Mouse (Mus musculus) hindbrain, embryonic 14.5 days (tissue): ENCODE data around the gene Fgfr2. TPM values are rescaled to one million over a fixed set of nuclear protein-coding genes. Genes with fewer than 3 reads are reported as not detected.

Source experiments
- ATAC-seq: fragments of 200-750 bp; cut with Nextera tagmentation; 2 replicates; pipeline ENCODE4 v1.8.0; 2017; ENCODE audit warnings: moderate number of reproducible peaks, mild to moderate bottlenecking, moderate TSS enrichment, moderate library complexity; ENCODE audit not compliant: low FRiP score
- DNase-seq: peaks from one replicate; pipeline ENCODE4 v3.0.0-alpha.2; 2015; ENCODE audit warnings: low spot score
- H3K27ac ChIP-seq: fragments of 300-500 bp; sonication (generic); 2 replicates; pipeline ENCODE4 v1.5.1; 2014; ENCODE audit warnings: mild to moderate bottlenecking, moderate library complexity
- H3K27me3 ChIP-seq: fragments of 300-500 bp; sonication (generic); 2 replicates; pipeline ENCODE4 v1.6.1; 2014; ENCODE audit warnings: mild to moderate bottlenecking, low read length, mixed read lengths; ENCODE audit not compliant: control insufficient read depth, insufficient read depth
- H3K36me3 ChIP-seq: fragments of 300-500 bp; sonication (generic); replicated peaks from 2 replicates; pipeline ENCODE4 v1.6.1; 2014; ENCODE audit not compliant: control insufficient read depth, insufficient read depth
- H3K4me1 ChIP-seq: fragments of 300-500 bp; sonication (generic); replicated peaks from 2 replicates; pipeline ENCODE4 v1.6.1; 2014; ENCODE audit warnings: antibody characterized with exemption, low read length, mixed read lengths; ENCODE audit not compliant: control insufficient read depth, insufficient read depth
- H3K4me2 ChIP-seq: fragments of 300-500 bp; sonication (generic); replicated peaks from 2 replicates; pipeline ENCODE4 v1.6.1; 2014; ENCODE audit warnings: mild to moderate bottlenecking, moderate library complexity
- H3K4me3 ChIP-seq: fragments of 300-500 bp; sonication (generic); replicated peaks from 2 replicates; pipeline ENCODE4 v1.5.1; 2014; ENCODE audit warnings: mild to moderate bottlenecking, low read length
- H3K9ac ChIP-seq: fragments of 300-500 bp; sonication (generic); 2 replicates; pipeline ENCODE4 v1.6.1; 2014
- H3K9me3 ChIP-seq: fragments of 300-500 bp; sonication (generic); 2 replicates; pipeline ENCODE4 v1.6.1; 2016; ENCODE audit warnings: low read length; ENCODE audit not compliant: control insufficient read depth
- WGBS: fragments of 180-500 bp; shearing (Covaris S2); extraction: QIAGEN DNeasy Blood & Tissue Kit; methylation state at CpG from one replicate; pipeline ENCODE4 v1.1.7; 2014; 5-methylcytosine and 5-hydroxymethylcytosine counted together
- polyA plus RNA-seq: library from polyadenylated mRNA; unstranded; fragments of >200 nt; fragmentation: Nextera tagmentation; extraction: Ambion mirVana; gene quantifications from 2 replicates; pipeline ENCODE4 v1.2.1, GENCODE M21; 2014

Gene Fgfr2
- polyA plus RNA-seq, 1 experiment from 2014 or later, result 43.5 TPM

GRCm38 (mm10) chr7:133094711-133095495, 28.2 kb downstream of the Fgfr2 start:
- H3K27me3 ChIP-seq, result no peaks in the 10 kb centered on the region
- no peak overlapping the region for H3K4me3 ChIP-seq
- DNase-seq, result no peak
- ATAC-seq, result no peak
- H3K4me1 ChIP-seq, result peaks cover 31% of the 10 kb centered on the region
- no peak overlapping the region for H3K27ac ChIP-seq
- no peak overlapping the region for H3K4me2 ChIP-seq
- WGBS, result 84% methylated on average over 9 of the region's 9 CpGs
- no peaks in the 10 kb centered on the region for H3K36me3 ChIP-seq
- no peak overlapping the region for H3K9ac ChIP-seq
- no peaks in the 10 kb centered on the region for H3K9me3 ChIP-seq

DNA sequence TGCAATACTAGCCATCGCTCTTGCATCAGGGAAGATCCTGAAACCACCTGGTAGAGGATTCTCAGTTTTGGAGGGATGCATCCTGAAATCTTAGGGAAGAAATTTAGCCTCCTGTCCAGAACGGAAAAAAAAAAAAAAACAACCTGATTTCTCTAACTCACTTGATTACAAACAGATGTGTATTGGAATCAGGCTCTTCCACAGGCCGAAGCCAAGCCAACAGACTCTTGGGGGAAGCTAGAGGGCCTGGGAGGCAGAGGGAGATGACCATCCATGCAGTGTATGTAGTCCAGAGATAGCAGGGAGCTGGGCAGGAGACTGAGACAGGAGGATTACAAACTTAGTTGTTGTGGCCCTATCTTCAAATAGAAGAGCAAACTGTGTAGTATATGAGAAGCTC, 29.0 kb downstream of the Fgfr2 start:
- Histone ChIP-seq H3K4me3 (no peak overlapping the region), H3K4me2 (no peak overlapping the region), H3K9ac (no peak overlapping the region), H3K4me1 (peaks cover 30% of the 10 kb centered on the region), H3K9me3 (no peaks in the 10 kb centered on the region), H3K27me3 (no peaks in the 10 kb centered on the region), H3K27ac (no peak overlapping the region), H3K36me3 (no peaks in the 10 kb centered on the region)
- DNase-seq (no peak), ATAC-seq (no peak)
- 94% methylated on average over 3 of the region's 3 CpGs for WGBS

DNA sequence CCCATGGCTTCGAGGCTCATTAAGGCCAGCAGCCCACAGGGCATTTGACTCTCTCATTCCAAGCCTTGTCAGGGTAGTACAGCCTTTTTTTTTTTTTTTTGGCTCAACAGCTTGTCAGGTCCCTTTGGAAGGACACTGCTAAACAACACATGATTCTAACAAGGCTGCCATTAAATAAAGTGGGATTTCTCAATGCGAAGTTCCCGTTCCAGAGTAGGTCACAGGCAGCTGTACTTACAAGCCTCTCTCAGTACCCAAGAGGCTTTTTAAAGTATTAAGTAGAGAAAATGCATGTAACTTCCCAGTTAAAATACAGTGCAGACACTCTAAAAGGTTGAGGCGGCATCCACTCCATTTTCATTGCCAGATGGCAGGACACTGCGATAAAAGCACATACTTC, 29.4 kb downstream of the Fgfr2 start:
- WGBS, result 83% methylated on average over 5 of the region's 5 CpGs
- no peaks in the 10 kb centered on the region for H3K36me3 ChIP-seq
- no peak overlapping the region for H3K4me2 ChIP-seq
- H3K4me3 ChIP-seq, result no peak overlapping the region
- peaks cover 30% of the 10 kb centered on the region for H3K4me1 ChIP-seq
- no peak overlapping the region; the same call in 1 of the 2 replicates for H3K27ac ChIP-seq
- no peak for ATAC-seq
- H3K9ac ChIP-seq, result no peak overlapping the region
- no peaks in the 10 kb centered on the region for H3K9me3 ChIP-seq
- no peak for DNase-seq
- no peaks in the 10 kb centered on the region for H3K27me3 ChIP-seq

DNA sequence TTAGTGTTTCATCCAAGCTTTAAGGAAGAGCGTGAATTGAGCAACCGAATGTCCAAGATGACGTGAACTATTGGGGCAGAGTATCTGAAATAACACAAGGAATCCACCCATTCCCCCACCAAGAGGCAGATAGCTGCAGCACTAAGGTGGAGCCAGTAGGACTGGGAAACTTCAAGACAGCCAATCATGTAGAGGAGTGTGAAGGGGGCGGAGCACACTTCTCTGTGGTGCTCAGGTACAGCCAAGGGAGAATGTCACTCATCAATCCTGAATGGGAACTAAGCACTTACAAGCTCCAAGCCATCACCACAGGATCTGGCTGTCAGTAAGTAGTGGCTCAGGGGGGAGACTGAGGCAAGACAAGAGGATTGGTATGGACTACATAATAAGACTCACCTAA, 32.5 kb downstream of the Fgfr2 start:
- no peak overlapping the region for H3K4me3 ChIP-seq
- H3K9ac ChIP-seq, result no peak overlapping the region
- no peaks in the 10 kb centered on the region for H3K9me3 ChIP-seq
- WGBS, result 81% methylated on average over 4 of the region's 4 CpGs
- DNase-seq (no peak), ATAC-seq (no peak)
- no peaks in the 10 kb centered on the region for H3K27me3 ChIP-seq
- no peak overlapping the region for H3K27ac ChIP-seq
- peaks cover 26% of the 10 kb centered on the region for H3K4me1 ChIP-seq
- no peak overlapping the region for H3K4me2 ChIP-seq
- H3K36me3 ChIP-seq, result no peaks in the 10 kb centered on the region

- H3K36me3 ChIP-seq, result no peaks in the 10 kb centered on the region
- no peaks in the 10 kb centered on the region for H3K9me3 ChIP-seq
- no peaks in the 10 kb centered on the region for H3K27me3 ChIP-seq
- 66% methylated on average over 11 of the region's 11 CpGs for WGBS
- no peak overlapping the region for H3K9ac ChIP-seq
- peak; percentile 21; the same call in 1 of the 2 replicates for ATAC-seq
- no peak overlapping the region for H3K4me3 ChIP-seq
- no peak overlapping the region for H3K27ac ChIP-seq
- no peak overlapping the region for H3K4me2 ChIP-seq
- H3K4me1 ChIP-seq, result peaks cover 26% of the 10 kb centered on the region
- no peak for DNase-seq
These were observed 33.4 kb downstream of the Fgfr2 start for GRCm38 (mm10) chr7:133089621-133090260.

GRCm38 (mm10) chr7:133088830-133089261, 34.3 kb downstream of the Fgfr2 start:
- Histone ChIP-seq H3K36me3 (no peaks in the 10 kb centered on the region), H3K4me3 (no peak overlapping the region), H3K9me3 (no peaks in the 10 kb centered on the region), H3K9ac (0 out of 2 replicates have a peak overlapping the region, but pooled peaks have one; percentile 16), H3K4me2 (peak overlapping the region; percentile 33), H3K27me3 (no peaks in the 10 kb centered on the region), H3K4me1 (peaks cover 26% of the 10 kb centered on the region), H3K27ac (peak overlapping the region; percentile 72)
- 45% methylated on average over 11 of the region's 11 CpGs for WGBS
- ATAC-seq, result no peak
- DNase-seq, result peak; percentile 62

GRCm38 (mm10) chr7:133088411-133088810, 34.7 kb downstream of the Fgfr2 start:
- peak overlapping the region; percentile 72 for H3K27ac ChIP-seq
- H3K4me1 ChIP-seq, result peaks cover 26% of the 10 kb centered on the region
- H3K9ac ChIP-seq, result 0 out of 2 replicates have a peak overlapping the region, but pooled peaks have one; percentile 16
- no peak overlapping the region for H3K4me3 ChIP-seq
- peak overlapping the region; percentile 33 for H3K4me2 ChIP-seq
- DNase-seq, result no peak
- WGBS, result 62% methylated on average over 4 of the region's 4 CpGs
- H3K27me3 ChIP-seq, result no peaks in the 10 kb centered on the region
- no peaks in the 10 kb centered on the region for H3K9me3 ChIP-seq
- ATAC-seq, result no peak
- no peaks in the 10 kb centered on the region for H3K36me3 ChIP-seq

DNA sequence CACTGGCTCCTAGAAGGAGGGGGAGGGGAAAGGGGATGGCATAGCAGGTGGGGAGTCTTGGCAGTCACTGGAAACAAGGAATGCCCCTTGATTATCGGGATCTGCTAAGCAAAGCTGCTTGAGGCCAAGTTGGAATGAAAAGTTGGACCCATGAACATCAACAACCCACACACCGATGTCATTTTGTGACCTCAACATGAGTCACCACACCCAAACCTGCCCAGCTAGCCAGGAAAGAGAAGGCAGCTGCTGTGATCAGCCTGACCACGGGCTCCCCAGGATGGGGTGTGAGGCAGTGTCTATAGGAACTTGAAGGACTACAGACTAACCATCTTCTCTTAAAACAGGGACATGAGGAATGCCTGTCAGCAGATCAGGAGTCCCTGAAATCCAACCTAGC, 37.7 kb downstream of the Fgfr2 start:
- Histone ChIP-seq H3K27me3 (no peaks in the 10 kb centered on the region), H3K4me1 (peaks cover 45% of the 10 kb centered on the region), H3K9me3 (no peaks in the 10 kb centered on the region), H3K27ac (no peak overlapping the region), H3K4me2 (no peak overlapping the region), H3K9ac (no peak overlapping the region), H3K36me3 (no peaks in the 10 kb centered on the region), H3K4me3 (no peak overlapping the region)
- 95% methylated on average over 3 of the region's 3 CpGs for WGBS
- DNase-seq, result no peak
- ATAC-seq, result no peak

DNA sequence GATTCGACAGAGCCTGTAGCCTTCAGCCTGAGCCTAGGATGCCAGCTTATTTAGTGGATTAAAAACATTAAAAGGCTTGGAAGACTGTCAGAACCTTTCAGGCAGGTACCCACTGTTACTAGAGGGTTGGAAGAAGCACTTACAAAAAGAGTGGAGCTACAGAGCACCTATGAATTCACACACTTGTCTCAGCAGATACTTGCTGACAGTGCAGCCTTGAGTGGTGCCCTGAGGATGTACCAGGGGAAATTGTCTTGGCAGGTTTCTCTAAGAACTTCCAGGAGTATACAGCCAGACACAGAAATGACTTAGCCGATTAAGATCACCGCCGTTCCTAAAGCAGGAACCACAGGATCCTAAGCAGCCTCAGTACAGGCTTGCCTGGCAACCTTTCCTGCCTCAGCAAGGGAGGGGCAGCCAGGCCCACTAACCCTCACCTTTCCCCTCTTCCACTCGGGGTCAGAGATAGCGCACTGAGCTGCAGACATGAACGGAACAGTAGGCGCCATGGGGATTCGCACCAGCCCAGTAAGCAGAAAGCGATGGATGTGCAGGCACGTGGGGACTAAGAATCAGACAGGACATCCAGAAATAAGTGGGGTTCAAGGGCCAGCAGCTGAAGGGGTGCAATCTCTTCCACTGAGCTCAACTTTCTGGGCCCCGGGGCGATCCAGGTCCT, 39.1 kb downstream of the Fgfr2 start:
- H3K4me3 ChIP-seq, result no peak overlapping the region
- no peak overlapping the region for H3K27ac ChIP-seq
- H3K9ac ChIP-seq, result no peak overlapping the region
- H3K36me3 ChIP-seq, result peaks cover 13% of the 10 kb centered on the region
- peaks cover 32% of the 10 kb centered on the region for H3K4me1 ChIP-seq
- H3K27me3 ChIP-seq, result no peaks in the 10 kb centered on the region
- H3K4me2 ChIP-seq, result no peak overlapping the region
- DNase-seq, result no peak
- 79% methylated on average over 13 of the region's 13 CpGs for WGBS
- ATAC-seq, result no peak
- no peaks in the 10 kb centered on the region for H3K9me3 ChIP-seq
